Mouse (Mus musculus): ENCODE results near the gene Zbtb5.
"Not testable (repeated sequence)": the region's sequence is repeated elsewhere in the genome, so short reads cannot be mapped to it uniquely, and the experiment has no call there.

Zbtb5 gene

DNA sequence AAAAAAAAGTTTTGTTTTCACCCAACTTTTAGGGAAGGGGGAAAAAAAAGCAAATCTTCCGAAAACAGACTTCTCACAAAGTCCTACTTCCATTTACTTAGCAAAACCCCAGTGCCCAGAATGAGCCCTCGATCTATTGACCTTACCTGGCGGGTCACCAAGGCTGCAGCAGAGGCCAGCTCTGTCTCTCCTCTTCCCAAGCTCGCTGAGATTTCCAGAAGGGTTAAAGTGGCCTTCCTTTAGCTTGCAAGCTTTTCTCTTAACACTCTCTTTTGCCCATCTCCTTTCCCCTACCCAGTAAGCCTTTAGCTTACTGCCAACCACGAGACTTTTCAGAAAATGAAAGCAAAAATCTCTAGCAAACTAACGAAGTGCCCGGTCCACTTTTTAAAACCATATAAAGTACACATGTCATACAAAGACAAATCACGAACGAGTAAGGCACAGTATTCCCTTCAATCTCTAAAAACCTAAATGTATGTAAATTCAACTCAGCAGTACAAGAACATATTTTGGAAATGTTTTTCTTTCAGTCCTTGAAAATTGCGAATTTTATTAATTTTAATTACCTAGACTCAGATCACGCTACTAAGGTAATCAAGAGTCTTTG is 1.3 kb downstream of the Zbtb5 start:
- peak; percentile 25 for DNase-seq

DNA sequence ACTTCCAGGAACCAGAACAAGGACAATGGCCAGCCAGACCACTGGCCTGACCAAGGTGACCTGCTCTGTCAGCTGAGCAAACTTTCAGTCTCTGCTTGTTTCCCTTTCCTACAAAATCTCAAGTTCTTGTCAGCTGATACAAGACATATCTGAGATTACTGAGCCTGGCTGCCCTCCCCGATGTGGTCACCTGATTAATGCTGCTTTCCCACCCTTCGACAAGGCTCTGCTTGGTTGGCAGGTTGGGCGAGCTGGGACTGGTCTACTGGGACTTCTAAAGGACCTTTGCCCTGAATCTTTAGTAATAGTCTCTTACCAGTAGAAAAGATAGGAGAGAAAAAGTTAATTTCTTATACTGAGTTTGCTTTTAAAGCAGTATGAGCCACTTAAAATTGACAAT is 6.8 kb downstream of the Zbtb5 start:
- no peak for DNase-seq

- no peak for DNase-seq
Observed at GRCm38 (mm10) chr4:45000001-45000400, 12.2 kb downstream of the Zbtb5 start.

DNA sequence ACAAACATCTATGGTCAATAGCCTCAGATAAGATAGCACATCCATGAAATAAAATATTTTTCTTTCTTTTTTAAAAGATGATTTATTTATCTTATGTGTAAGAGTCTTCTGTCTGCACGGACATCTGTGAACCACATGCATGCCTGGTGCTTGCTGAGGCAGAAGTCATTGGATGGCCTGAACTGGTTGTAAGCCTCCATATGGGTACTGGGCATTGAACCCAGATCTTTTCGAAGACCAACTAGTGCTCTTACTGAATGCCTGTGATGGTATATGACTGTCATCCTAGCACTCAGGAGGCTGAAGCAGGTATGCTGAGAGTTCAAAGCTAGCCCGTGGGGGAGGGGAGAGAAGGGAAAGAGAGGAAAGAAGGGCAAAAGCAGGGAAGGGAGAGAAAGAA is 14.1 kb downstream of the Zbtb5 start:
- DNase-seq: no peak

DNA sequence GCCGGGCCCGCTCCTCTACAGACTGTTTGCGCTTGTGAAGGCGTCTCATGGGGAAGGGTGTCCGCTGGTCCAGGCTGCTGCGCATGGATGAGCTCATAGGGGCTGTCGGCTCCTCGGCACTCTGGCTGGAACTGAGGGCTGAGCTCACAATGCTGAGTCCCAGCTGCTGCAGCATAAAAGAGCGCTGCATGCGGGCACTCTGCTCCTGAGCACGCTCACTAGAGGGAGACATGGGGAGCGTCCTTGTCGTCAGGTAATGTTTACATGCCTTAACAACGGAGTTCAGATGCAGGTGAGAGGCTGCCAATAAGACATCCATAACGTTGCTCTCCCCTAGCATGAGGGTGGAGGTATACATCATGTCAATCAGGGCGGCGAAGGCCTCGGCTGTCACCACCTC is 17.4 kb downstream of the Zbtb5 start:
- no peak for DNase-seq

DNA sequence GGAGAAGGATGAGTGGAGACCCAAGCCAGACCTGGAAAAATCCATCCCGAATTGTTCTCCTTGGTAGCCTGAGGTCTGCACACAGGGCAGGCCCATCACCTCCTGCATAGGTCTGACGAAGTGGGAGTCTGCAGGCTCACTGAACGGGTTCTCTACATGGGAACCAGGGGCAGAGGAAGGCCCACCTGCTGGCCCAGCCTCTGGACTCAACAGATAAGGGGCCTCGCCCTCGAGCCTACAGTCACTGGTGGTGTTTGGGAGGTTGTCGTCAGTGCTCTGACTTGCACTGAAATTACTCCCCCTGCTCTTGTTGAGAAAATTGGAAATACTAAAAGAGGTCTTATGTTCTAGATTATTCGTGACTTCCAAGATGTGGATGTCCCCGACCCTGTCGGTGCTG is 18.4 kb downstream of the Zbtb5 start:
- no peak for DNase-seq

DNA sequence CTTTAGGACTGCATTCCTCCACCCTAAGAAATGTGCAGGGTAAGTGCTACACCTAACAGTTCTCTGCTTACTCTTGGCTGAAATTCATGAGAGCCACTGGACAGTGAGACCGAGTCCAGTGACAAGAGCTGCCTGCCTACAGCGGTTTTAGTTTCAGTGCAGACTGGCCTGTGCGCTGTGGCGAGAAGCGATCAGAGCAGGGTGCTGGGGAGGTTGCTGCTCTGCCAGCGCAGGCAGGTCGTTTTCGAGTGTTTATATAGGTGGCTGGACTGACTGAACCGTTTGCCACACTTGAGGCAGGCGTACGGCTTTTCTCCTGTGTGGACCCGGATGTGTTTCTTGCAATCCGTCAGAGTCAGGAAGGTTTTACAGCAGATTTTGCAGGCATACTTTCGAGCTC is 19.0 kb downstream of the Zbtb5 start:
- not testable (repeated sequence) for DNase-seq

DNA sequence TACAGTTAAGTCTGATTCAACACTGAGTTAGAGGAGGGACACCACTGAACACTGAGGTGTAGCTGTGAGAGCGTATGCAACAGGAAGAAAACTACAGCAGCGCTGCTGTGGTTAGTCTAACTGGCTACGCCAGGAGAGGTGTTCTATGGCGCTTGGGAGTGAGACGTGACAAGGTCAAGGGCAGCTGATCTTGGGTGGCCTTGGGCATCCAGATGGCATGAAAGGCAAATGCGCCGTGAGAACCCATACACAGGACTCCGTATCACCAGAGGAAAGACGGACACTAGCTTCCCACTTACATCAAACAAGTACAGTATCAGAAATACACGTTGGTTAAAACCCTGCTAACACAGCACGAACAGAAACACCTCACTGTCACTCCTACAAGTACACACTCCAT is 19.9 kb downstream of the Zbtb5 start:
- not testable (repeated sequence) for DNase-seq

- DNase-seq: no peak
Observed at GRCm38 (mm10) chr4:44990560-44990959, 21.7 kb downstream of the Zbtb5 start.

DNA sequence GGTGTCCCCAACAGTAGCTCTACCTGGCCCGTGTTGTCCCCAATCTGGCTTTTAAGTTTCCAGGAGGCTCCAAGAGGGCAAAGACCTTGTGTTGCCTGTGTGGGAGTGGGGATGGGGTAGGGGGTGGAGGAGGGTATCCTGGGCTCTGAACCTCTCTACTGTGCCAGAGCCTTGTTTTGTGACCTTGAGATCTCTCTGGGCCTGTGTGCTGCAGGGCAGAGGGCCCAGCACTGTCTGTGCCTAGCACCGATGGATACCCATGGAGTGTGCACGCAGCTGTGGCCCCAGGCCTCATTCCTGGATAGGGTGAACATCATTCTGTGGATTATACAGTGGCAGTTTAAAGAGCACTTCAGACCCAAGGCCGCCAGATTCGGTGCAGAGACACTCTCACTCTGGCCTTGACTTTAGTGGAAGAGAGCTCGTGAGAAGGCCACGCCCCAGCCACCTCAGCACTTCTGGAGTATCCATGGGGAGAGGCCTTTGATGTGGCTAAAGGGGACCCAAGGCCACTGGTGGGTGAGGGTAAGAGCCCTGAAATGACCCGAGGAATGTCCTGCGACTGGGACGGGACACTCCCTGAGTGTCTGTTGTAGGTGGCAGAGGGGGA is 29.0 kb downstream of the Zbtb5 start:
- DNase-seq: no peak

DNA sequence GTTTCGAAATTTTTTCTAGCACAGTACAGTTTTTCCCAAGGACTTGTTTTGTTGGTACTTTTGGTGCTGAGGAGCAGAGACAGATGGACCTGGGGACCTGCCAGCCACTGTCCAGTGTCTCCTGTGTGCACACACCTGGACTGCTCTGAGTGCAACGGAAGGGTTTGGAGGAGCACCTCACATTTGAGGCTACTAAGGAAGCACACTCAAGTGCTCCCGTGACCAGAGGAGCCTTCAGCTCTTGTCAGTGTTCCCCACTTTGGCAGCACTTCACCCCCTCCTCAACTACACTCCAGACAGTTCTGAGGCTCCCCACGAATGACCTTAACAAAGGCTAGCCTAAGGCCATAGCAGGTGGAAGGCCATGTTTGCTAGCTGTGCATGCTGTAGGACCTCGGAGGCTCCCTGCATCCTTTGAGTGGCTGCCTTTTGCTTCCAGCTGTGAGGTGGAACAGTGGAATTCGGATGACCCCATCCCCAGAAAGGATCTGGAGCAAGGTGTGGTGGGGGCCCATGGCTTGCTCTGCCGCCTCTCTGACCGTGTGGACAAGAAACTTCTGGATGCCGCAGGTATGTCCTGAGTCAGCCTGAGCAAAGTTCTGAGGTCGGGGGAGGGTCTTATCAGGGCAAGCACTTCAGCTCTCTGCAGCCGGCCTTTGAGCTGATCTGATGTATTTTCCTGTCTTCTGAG is 29.6 kb downstream of the Zbtb5 start:
- DNase-seq: no peak

DNA sequence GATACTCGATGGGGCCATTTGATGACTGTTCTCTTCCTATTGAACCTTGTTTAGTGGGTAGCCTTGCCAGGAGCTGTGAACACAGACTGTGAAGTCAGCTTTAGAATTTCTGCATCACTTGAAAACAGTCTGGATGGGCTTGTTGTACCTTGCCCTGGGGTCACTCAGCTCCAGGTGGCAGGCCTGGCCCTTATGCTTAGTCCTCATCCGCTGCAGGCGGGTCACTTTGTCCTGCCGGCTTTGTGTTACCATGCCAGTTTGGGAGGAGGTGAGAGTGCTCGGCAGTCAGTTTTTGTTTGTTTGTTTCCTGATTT is 30.3 kb downstream of the Zbtb5 start:
- DNase-seq: no peak

- DNase-seq: peak; percentile 69
Observed at GRCm38 (mm10) chr4:44981280-44981973, 30.8 kb downstream of the Zbtb5 start, which contains the start of gene Grhpr. Gene Grhpr, plus strand, starts transcription at chr4:44981395.

DNA sequence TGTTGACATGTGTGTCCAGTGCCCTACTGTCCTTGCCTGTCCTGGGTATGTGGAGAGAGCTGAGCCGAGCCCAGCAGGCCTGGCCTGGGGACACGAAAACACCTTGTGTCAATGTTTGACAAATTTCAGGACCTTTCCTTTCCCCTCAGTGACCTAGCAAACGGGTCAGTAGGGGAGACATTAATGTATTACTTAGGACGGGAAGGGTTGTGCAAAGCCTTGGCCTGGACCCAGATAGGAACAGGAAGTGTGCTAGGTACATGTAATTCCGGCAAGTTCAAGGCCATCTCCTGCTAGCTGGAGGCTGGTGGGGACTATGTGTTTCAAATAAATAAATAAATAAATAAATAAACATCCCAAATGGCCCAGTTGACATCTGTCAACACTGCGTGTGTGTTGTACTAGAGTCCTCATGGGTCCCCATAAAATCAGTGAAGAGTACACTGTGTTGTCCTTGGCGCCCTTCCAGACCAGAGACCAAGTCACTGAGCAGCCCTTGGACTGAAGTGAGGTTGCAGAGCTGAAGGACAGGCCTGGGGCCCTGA is 32.3 kb downstream of the Zbtb5 start:
- no peak for DNase-seq

DNA sequence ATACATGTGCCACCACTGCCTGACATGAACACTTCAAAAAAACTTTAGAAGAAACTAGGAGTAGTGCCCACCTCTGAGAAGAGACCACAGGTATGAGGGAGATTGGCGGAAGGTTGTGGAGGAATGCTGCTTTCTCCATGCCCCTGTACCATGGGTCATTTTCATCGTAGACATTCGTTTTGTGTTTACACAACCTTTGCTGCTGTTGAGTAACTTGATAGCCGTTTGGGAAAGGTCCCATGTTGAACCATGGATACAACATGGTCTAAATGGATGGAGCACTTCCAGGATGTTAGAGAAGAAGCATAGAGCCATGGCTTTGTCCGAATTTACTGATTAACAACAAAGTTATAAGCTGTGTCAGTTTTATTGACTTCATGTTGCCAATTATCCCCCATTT is 34.0 kb downstream of the Zbtb5 start:
- no peak for DNase-seq

- no peak for DNase-seq
Observed at GRCm38 (mm10) chr4:44976921-44977710, 35.1 kb downstream of the Zbtb5 start.

- DNase-seq: no peak
Observed at GRCm38 (mm10) chr4:44976026-44976615, 36.1 kb downstream of the Zbtb5 start.

GRCm38 (mm10) chr4:44974331-44974730 is 37.9 kb downstream of the Zbtb5 start:
- no peak for DNase-seq

GRCm38 (mm10) chr4:44973871-44974270 is 38.3 kb downstream of the Zbtb5 start:
- DNase-seq: no peak

DNA sequence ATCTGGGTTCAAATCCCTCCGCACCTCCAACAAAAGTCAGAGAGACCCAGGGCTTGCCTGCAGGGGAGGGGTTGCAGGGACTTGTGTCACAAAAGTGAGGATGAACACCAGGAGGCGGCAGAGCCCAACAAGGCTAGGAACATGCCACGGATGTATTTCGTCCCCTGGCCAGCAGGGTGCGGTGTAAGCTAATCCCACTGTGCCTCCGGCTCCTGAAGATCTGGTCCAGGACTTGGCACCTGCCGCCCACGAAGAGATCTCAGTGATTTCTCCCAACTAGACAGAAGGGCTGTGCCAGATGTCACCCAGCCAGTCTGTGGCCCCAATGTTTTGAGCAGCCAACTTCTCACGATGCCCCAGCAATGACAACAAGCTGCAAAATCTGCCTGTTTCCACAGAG is 38.8 kb downstream of the Zbtb5 start:
- peak; percentile 85 for DNase-seq

GRCm38 (mm10) chr4:44970612-44971110 is 41.6 kb downstream of the Zbtb5 start:
- DNase-seq: peak; percentile 45

DNA sequence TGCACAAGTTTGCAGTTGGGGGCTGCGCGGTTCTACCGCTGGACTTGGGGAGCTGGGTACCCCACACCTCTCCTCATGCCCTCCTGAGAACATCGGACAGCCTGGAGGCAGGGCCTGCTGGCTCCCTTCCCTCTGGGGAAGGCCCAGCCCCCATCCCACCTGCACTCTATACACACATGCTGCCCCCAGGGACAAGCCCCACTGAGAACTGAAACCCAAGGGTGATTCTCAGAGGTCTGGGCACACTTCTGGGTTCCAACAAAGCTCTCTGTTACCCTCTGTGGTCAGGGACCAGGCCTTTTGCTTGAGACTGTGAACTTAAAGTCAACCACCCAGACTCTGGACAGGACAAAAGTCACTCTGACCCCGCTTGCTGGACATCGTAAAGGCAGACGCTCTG is 42.2 kb downstream of the Zbtb5 start:
- DNase-seq: no peak
